Mouse (Mus musculus) liver, embryonic 15.5 days (tissue): Measurements from ENCODE around the gene Fbxl17. TPM values are rescaled to one million over a fixed set of nuclear protein-coding genes. Genes with fewer than 3 reads are reported as not detected.

Experiments used
- ATAC-seq: fragments of 200-750 bp; cut with Nextera tagmentation; 2 replicates; pipeline ENCODE4 v1.8.0; 2017; ENCODE audit warnings: moderate number of reproducible peaks, mild to moderate bottlenecking, moderate library complexity; ENCODE audit not compliant: insufficient read depth
- H3K27ac ChIP-seq: fragments of 300-500 bp; sonication (generic); replicated peaks from 2 replicates; pipeline ENCODE4 v1.5.1; 2015; ENCODE audit warnings: mild to moderate bottlenecking, inconsistent platforms
- H3K27me3 ChIP-seq: fragments of 300-500 bp; sonication (generic); 2 replicates; pipeline ENCODE4 v1.6.1; 2015; ENCODE audit warnings: mild to moderate bottlenecking, inconsistent platforms
- H3K36me3 ChIP-seq: fragments of 300-500 bp; sonication (generic); replicated peaks from 2 replicates; pipeline ENCODE4 v1.6.1; 2015; ENCODE audit warnings: moderate library complexity, mild to moderate bottlenecking, inconsistent platforms
- H3K4me1 ChIP-seq: fragments of 300-500 bp; sonication (generic); replicated peaks from 2 replicates; pipeline ENCODE4 v1.6.1; 2015; ENCODE audit warnings: inconsistent platforms
- H3K4me2 ChIP-seq: fragments of 300-500 bp; sonication (generic); 2 replicates; pipeline ENCODE4 v1.6.1; 2015; ENCODE audit warnings: moderate library complexity, mild to moderate bottlenecking, inconsistent platforms
- H3K4me3 ChIP-seq: fragments of 300-500 bp; sonication (generic); replicated peaks from 2 replicates; pipeline ENCODE4 v1.5.1; 2015; ENCODE audit warnings: mild to moderate bottlenecking, inconsistent platforms
- H3K9ac ChIP-seq: fragments of 300-500 bp; sonication (generic); 2 replicates; pipeline ENCODE4 v1.6.1; 2015; ENCODE audit warnings: moderate library complexity, mild to moderate bottlenecking, inconsistent platforms
- H3K9me3 ChIP-seq: fragments of 300-500 bp; sonication (generic); replicated peaks from 2 replicates; pipeline ENCODE4 v1.6.1; 2016; ENCODE audit warnings: inconsistent platforms
- WGBS: fragments of 180-500 bp; shearing (Covaris S2); methylation state at CpG from one replicate; pipeline ENCODE4 v1.1.7; 2015; ENCODE audit warnings: mixed read lengths; ENCODE audit not compliant: insufficient replicate concordance; 5-methylcytosine and 5-hydroxymethylcytosine counted together
- polyA plus RNA-seq: library from polyadenylated mRNA; unstranded; fragments of >200 nt; fragmentation: Nextera tagmentation; extraction: Ambion mirVana; gene quantifications from 2 replicates; pipeline ENCODE4 v1.2.1, GENCODE M21; 2015

Fbxl17 gene
- polyA plus RNA-seq, 1 experiment from 2014 or later: 1.8 TPM

GRCm38 (mm10) chr17:63402741-63403681 is 96.8 kb downstream of the Fbxl17 start:
- Histone ChIP-seq H3K4me1 (peaks cover 12% of the 10 kb centered on the region; the same call in 1 of the 2 replicates), H3K27me3 (no peaks in the 10 kb centered on the region), H3K4me2 (no peak overlapping the region), H3K4me3 (no peak overlapping the region), H3K27ac (no peak overlapping the region), H3K9me3 (no peaks in the 10 kb centered on the region), H3K36me3 (no peaks in the 10 kb centered on the region), H3K9ac (no peak overlapping the region)
- WGBS: 66% methylated on average over 13 of the region's 13 CpGs
- ATAC-seq: no peak

- WGBS: 60% methylated on average over 3 of the region's 3 CpGs
- H3K4me1 ChIP-seq: peaks cover 12% of the 10 kb centered on the region; the same call in 1 of the 2 replicates
- no peak overlapping the region for H3K4me3 ChIP-seq
- no peaks in the 10 kb centered on the region for H3K36me3 ChIP-seq
- no peaks in the 10 kb centered on the region for H3K27me3 ChIP-seq
- no peaks in the 10 kb centered on the region for H3K9me3 ChIP-seq
- no peak overlapping the region for H3K27ac ChIP-seq
- H3K4me2 ChIP-seq: no peak overlapping the region
- no peak overlapping the region for H3K9ac ChIP-seq
- no peak for ATAC-seq
These were observed 97.6 kb downstream of the Fbxl17 start for GRCm38 (mm10) chr17:63402170-63402569.

- Histone ChIP-seq H3K4me3 (no peak overlapping the region), H3K9me3 (no peaks in the 10 kb centered on the region), H3K27me3 (no peaks in the 10 kb centered on the region), H3K9ac (no peak overlapping the region), H3K4me1 (peaks cover 12% of the 10 kb centered on the region; the same call in 1 of the 2 replicates), H3K27ac (no peak overlapping the region), H3K36me3 (no peaks in the 10 kb centered on the region), H3K4me2 (no peak overlapping the region)
- 45% methylated on average over 5 of the region's 5 CpGs for WGBS
- ATAC-seq: no peak
These were observed 99.2 kb downstream of the Fbxl17 start for GRCm38 (mm10) chr17:63400640-63401039.

GRCm38 (mm10) chr17:63399816-63400215 is 100.0 kb downstream of the Fbxl17 start:
- H3K4me1 ChIP-seq: peaks cover 12% of the 10 kb centered on the region; the same call in 1 of the 2 replicates

GRCm38 (mm10) chr17:63391506-63391905 is 108.3 kb downstream of the Fbxl17 start:
- Histone ChIP-seq H3K36me3 (no peaks in the 10 kb centered on the region), H3K9ac (no peak overlapping the region), H3K4me2 (no peak overlapping the region), H3K4me3 (no peak overlapping the region), H3K9me3 (no peaks in the 10 kb centered on the region), H3K4me1 (peaks cover 5% of the 10 kb centered on the region; the same call in 1 of the 2 replicates), H3K27ac (no peak overlapping the region), H3K27me3 (no peaks in the 10 kb centered on the region)
- 62% methylated on average over 4 of the region's 4 CpGs for WGBS
- no peak for ATAC-seq

More at GRCm38 (mm10) chr17:63399816-63400215, 100.0 kb downstream of the Fbxl17 start:
- Histone ChIP-seq H3K9ac (no peak overlapping the region), H3K4me2 (no peak overlapping the region), H3K9me3 (no peaks in the 10 kb centered on the region), H3K36me3 (no peaks in the 10 kb centered on the region), H3K27me3 (no peaks in the 10 kb centered on the region), H3K4me3 (no peak overlapping the region), H3K27ac (no peak overlapping the region)
- ATAC-seq: no peak
- 71% methylated on average over 8 of the region's 8 CpGs for WGBS

GRCm38 (mm10) chr17:63390951-63391350 is 108.9 kb downstream of the Fbxl17 start:
- no peak overlapping the region for H3K9ac ChIP-seq
- H3K4me1 ChIP-seq: peaks cover 5% of the 10 kb centered on the region; the same call in 1 of the 2 replicates
- no peaks in the 10 kb centered on the region for H3K9me3 ChIP-seq
- WGBS: 76% methylated on average over 4 of the region's 4 CpGs
- no peaks in the 10 kb centered on the region for H3K36me3 ChIP-seq
- no peak overlapping the region for H3K4me3 ChIP-seq
- H3K27ac ChIP-seq: no peak overlapping the region
- H3K4me2 ChIP-seq: no peak overlapping the region
- no peak for ATAC-seq
- H3K27me3 ChIP-seq: no peaks in the 10 kb centered on the region

GRCm38 (mm10) chr17:63370977-63371376 is 128.8 kb downstream of the Fbxl17 start:
- no peak overlapping the region for H3K4me3 ChIP-seq
- 79% methylated on average over 3 of the region's 3 CpGs for WGBS
- H3K27ac ChIP-seq: no peak overlapping the region
- no peaks in the 10 kb centered on the region for H3K36me3 ChIP-seq
- ATAC-seq: no peak
- H3K9ac ChIP-seq: no peak overlapping the region
- H3K4me2 ChIP-seq: no peak overlapping the region
- no peaks in the 10 kb centered on the region for H3K27me3 ChIP-seq
- no peaks in the 10 kb centered on the region for H3K9me3 ChIP-seq
- no peaks in the 10 kb centered on the region for H3K4me1 ChIP-seq

- Histone ChIP-seq H3K4me3 (no peak overlapping the region), H3K9ac (no peak overlapping the region), H3K27ac (no peak overlapping the region), H3K36me3 (no peaks in the 10 kb centered on the region), H3K4me2 (no peak overlapping the region), H3K27me3 (no peaks in the 10 kb centered on the region), H3K9me3 (no peaks in the 10 kb centered on the region), H3K4me1 (no peaks in the 10 kb centered on the region)
- ATAC-seq: no peak
- 60% methylated on average over 8 of the region's 8 CpGs for whole genome bisulfite sequencing
These were observed 130.0 kb downstream of the Fbxl17 start for GRCm38 (mm10) chr17:63369631-63370310.

GRCm38 (mm10) chr17:63367476-63367875 is 132.3 kb downstream of the Fbxl17 start:
- no peak for ATAC-seq
- Histone ChIP-seq H3K36me3 (no peaks in the 10 kb centered on the region), H3K27ac (no peak overlapping the region), H3K27me3 (no peaks in the 10 kb centered on the region), H3K9me3 (no peaks in the 10 kb centered on the region), H3K9ac (no peak overlapping the region), H3K4me3 (no peak overlapping the region), H3K4me1 (no peaks in the 10 kb centered on the region), H3K4me2 (no peak overlapping the region)
- WGBS: 73% methylated on average over 6 of the region's 6 CpGs

GRCm38 (mm10) chr17:63366045-63366444 is 133.8 kb downstream of the Fbxl17 start:
- no peaks in the 10 kb centered on the region for H3K9me3 ChIP-seq
- no peak for ATAC-seq
- H3K9ac ChIP-seq: no peak overlapping the region
- H3K4me1 ChIP-seq: no peaks in the 10 kb centered on the region
- no peaks in the 10 kb centered on the region for H3K27me3 ChIP-seq
- H3K36me3 ChIP-seq: no peaks in the 10 kb centered on the region
- H3K4me2 ChIP-seq: no peak overlapping the region
- H3K4me3 ChIP-seq: no peak overlapping the region
- no peak overlapping the region for H3K27ac ChIP-seq
- 70% methylated on average over 11 of the region's 11 CpGs for WGBS

GRCm38 (mm10) chr17:63364605-63365004 is 135.2 kb downstream of the Fbxl17 start:
- Histone ChIP-seq H3K4me2 (no peak overlapping the region), H3K4me1 (no peaks in the 10 kb centered on the region), H3K9me3 (no peaks in the 10 kb centered on the region), H3K27me3 (no peaks in the 10 kb centered on the region), H3K27ac (no peak overlapping the region), H3K4me3 (no peak overlapping the region), H3K36me3 (no peaks in the 10 kb centered on the region), H3K9ac (no peak overlapping the region)
- no peak for ATAC-seq
- WGBS: 73% methylated on average over 7 of the region's 7 CpGs
